Mouse (Mus musculus) macrophage (primary cell): ENCODE data around the gene Yipf4. TPM values are rescaled to one million over a fixed set of nuclear protein-coding genes. Genes with fewer than 3 reads are reported as not detected.

ENCODE experiments used
- H3K27ac ChIP-seq: fragments of 350-480 bp; formaldehyde crosslinking; 2 replicates; pipeline ENCODE4 v1.9.0; 2021
- H3K36me3 ChIP-seq: fragments of 350-480 bp; formaldehyde crosslinking; 2 replicates; pipeline ENCODE4 v1.9.0; 2021; ENCODE audit errors: inconsistent target
- H3K4me3 ChIP-seq: fragments of 350-480 bp; formaldehyde crosslinking; 2 replicates; pipeline ENCODE4 v1.9.0; 2021; ENCODE audit errors: inconsistent target
- H3K79me2 ChIP-seq: fragments of 350-480 bp; formaldehyde crosslinking; 2 replicates; pipeline ENCODE4 v1.9.0; 2021; ENCODE audit errors: inconsistent target
- WGBS: methylation state at CpG from one replicate; pipeline ENCODE4 v1.1.7; 2026; ENCODE audit warnings: inconsistent platforms; ENCODE audit not compliant: missing documents; 5-methylcytosine and 5-hydroxymethylcytosine counted together
- polyA plus RNA-seq: library from polyadenylated mRNA; stranded (reverse); fragments of 250-400 nt; gene quantifications from 3 replicates; pipeline ENCODE4 v1.2.4, GENCODE M21; 2018; ENCODE audit warnings: inconsistent platforms

The Yipf4 gene
- polyA plus RNA-seq, 1 experiment from 2014 or later = 33.6 TPM

DNA sequence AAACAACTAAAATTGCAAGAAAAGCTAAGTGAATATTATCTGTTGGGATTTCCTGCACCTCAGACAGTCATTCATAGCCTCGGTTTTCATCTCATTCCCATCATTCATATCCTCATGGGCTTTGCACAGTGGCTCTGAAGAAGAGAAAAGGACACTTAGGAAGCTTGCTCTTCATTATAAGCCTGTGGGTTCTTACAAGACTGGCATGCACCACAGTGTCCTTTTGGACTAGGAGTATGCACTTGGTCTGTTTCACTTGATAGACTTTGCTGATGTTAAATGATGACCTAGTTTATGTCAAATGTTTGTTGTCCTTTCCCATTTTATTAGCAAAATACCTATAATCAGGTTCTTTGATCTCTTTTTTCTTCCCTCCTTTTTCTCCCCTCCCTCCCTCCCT, 48.2 kb downstream of the Yipf4 start:
- Histone ChIP-seq H3K79me2 (peaks cover 100% of the 10 kb centered on the region), H3K4me3 (no peak overlapping the region), H3K36me3 (no peaks in the 10 kb centered on the region), H3K27ac (no peak overlapping the region)
- 95% methylated on average over 1 of the region's 1 CpGs for WGBS

- H3K79me2 ChIP-seq = peaks cover 90% of the 10 kb centered on the region
- no peak overlapping the region for H3K27ac ChIP-seq
- no peak overlapping the region for H3K4me3 ChIP-seq
- H3K36me3 ChIP-seq = peaks cover 13% of the 10 kb centered on the region
- WGBS = 94% methylated on average over 2 of the region's 2 CpGs
Observed at GRCm38 (mm10) chr17:74543615-74544014, 54.3 kb downstream of the Yipf4 start.

Other genes starting within 250 kb of the Yipf4 start
- 43.0 to 85.8 TPM (median 55.8 TPM) in 3 replicates for gene Memo1, start 194.0 kb upstream of the Yipf4 start, polyA plus RNA-seq
- gene Dpy30, start 165.5 kb upstream of the Yipf4 start, polyA plus RNA-seq = 46.3 to 83.5 TPM (median 55.5 TPM) in 3 replicates
- 17.9 to 23.6 TPM (median 19.3 TPM) in 3 replicates for gene Spast, start 150.5 kb upstream of the Yipf4 start, polyA plus RNA-seq
- gene Slc30a6, start 93.9 kb upstream of the Yipf4 start, polyA plus RNA-seq = 11.1 to 14.4 TPM (median 14.3 TPM) in 3 replicates
- 5.8 to 7.9 TPM (median 5.9 TPM) in 3 replicates for gene Nlrc4, start 30.4 kb upstream of the Yipf4 start, polyA plus RNA-seq
- 46.6 to 61.5 TPM (median 54.2 TPM) in 3 replicates for gene Birc6, start 38.8 kb downstream of the Yipf4 start, polyA plus RNA-seq
- gene Ttc27, start 228.2 kb downstream of the Yipf4 start, polyA plus RNA-seq = 5.7 to 15.0 TPM (median 5.9 TPM) in 3 replicates